Mouse (Mus musculus) limb, embryonic 12.5 days (tissue): ENCODE data around the gene Plpp2. TPM values are rescaled to one million over a fixed set of nuclear protein-coding genes. Genes with fewer than 3 reads are reported as not detected.

ENCODE experiments used
- ATAC-seq: fragments of 200-750 bp; cut with Nextera tagmentation; 2 replicates; pipeline ENCODE4 v1.8.0; 2017; ENCODE audit warnings: low read depth, moderate TSS enrichment; ENCODE audit not compliant: insufficient number of reproducible peaks, insufficient read depth, low FRiP score, low TSS enrichment
- H3K27ac ChIP-seq: fragments of 300-500 bp; sonication (generic); 2 replicates; pipeline ENCODE4 v1.5.1; 2016; ENCODE audit warnings: mild to moderate bottlenecking, moderate library complexity
- H3K27me3 ChIP-seq: fragments of 300-500 bp; sonication (generic); 2 replicates; pipeline ENCODE4 v1.6.1; 2016; ENCODE audit warnings: mild to moderate bottlenecking, moderate library complexity
- H3K36me3 ChIP-seq: fragments of 300-500 bp; sonication (generic); 2 replicates; pipeline ENCODE4 v1.6.1; 2016; ENCODE audit warnings: mild to moderate bottlenecking, moderate library complexity
- H3K4me1 ChIP-seq: fragments of 300-500 bp; sonication (generic); replicated peaks from 2 replicates; pipeline ENCODE4 v1.6.1; 2016
- H3K4me2 ChIP-seq: fragments of 300-500 bp; sonication (generic); 2 replicates; pipeline ENCODE4 v1.6.1; 2016; ENCODE audit warnings: mild to moderate bottlenecking, moderate library complexity
- H3K4me3 ChIP-seq: fragments of 300-500 bp; sonication (generic); replicated peaks from 2 replicates; pipeline ENCODE4 v1.5.1; 2016; ENCODE audit warnings: mild to moderate bottlenecking
- H3K9ac ChIP-seq: fragments of 300-500 bp; sonication (generic); replicated peaks from 2 replicates; pipeline ENCODE4 v1.6.1; 2016; ENCODE audit warnings: mild to moderate bottlenecking, moderate library complexity
- H3K9me3 ChIP-seq: fragments of 300-500 bp; sonication (generic); 2 replicates; pipeline ENCODE4 v1.6.1; 2016; ENCODE audit warnings: mild to moderate bottlenecking, moderate library complexity
- WGBS: fragments of 180-500 bp; shearing (Covaris S2); methylation state at CpG from one replicate; pipeline ENCODE4 v1.1.7; 2016; 5-methylcytosine and 5-hydroxymethylcytosine counted together
- polyA plus RNA-seq: library from polyadenylated mRNA; unstranded; fragments of >200 nt; fragmentation: Nextera tagmentation; extraction: Ambion mirVana; gene quantifications from 2 replicates; pipeline ENCODE4 v1.2.1, GENCODE M21; 2016

The Plpp2 gene
- polyA plus RNA-seq, 1 experiment from 2014 or later: 20.4 TPM

GRCm38 (mm10) chr10:79528081-79528480 lies 5.5 kb downstream of the Plpp2 start:
- H3K9me3 ChIP-seq: no peaks in the 10 kb centered on the region
- no peak overlapping the region for H3K9ac ChIP-seq
- no peak overlapping the region for H3K27ac ChIP-seq
- no peaks in the 10 kb centered on the region for H3K27me3 ChIP-seq
- peaks cover 5% of the 10 kb centered on the region; the same call in 1 of the 2 replicates for H3K4me1 ChIP-seq
- no peak overlapping the region for H3K4me2 ChIP-seq
- WGBS: 64% methylated on average over 3 of the region's 3 CpGs
- peaks cover 29% of the 10 kb centered on the region for H3K36me3 ChIP-seq
- no peak for ATAC-seq
- H3K4me3 ChIP-seq: no peak overlapping the region

- Histone ChIP-seq H3K27me3 (no peaks in the 10 kb centered on the region), H3K36me3 (peaks cover 29% of the 10 kb centered on the region), H3K9ac (no peak overlapping the region), H3K4me2 (no peak overlapping the region), H3K9me3 (no peaks in the 10 kb centered on the region), H3K27ac (no peak overlapping the region), H3K4me3 (no peak overlapping the region), H3K4me1 (0 out of 2 replicates have a peak, but pooled peaks cover under 1% of the 10 kb centered on the region)
- WGBS: 92% methylated on average over 6 of the region's 6 CpGs
- no peak for ATAC-seq
Observed at GRCm38 (mm10) chr10:79527453-79527845, 6.1 kb downstream of the Plpp2 start.

- H3K9ac ChIP-seq: no peak overlapping the region
- no peaks in the 10 kb centered on the region for H3K9me3 ChIP-seq
- 82% methylated on average over 12 of the region's 12 CpGs for WGBS
- H3K27ac ChIP-seq: no peak overlapping the region
- no peaks in the 10 kb centered on the region for H3K27me3 ChIP-seq
- H3K4me2 ChIP-seq: no peak overlapping the region
- H3K4me1 ChIP-seq: no peaks in the 10 kb centered on the region
- H3K36me3 ChIP-seq: peaks cover 29% of the 10 kb centered on the region
- ATAC-seq: no peak
- no peak overlapping the region for H3K4me3 ChIP-seq
Observed at GRCm38 (mm10) chr10:79526661-79527452, 6.7 kb downstream of the Plpp2 start.

- Histone ChIP-seq H3K4me1 (no peaks in the 10 kb centered on the region), H3K27ac (no peak overlapping the region), H3K4me2 (no peak overlapping the region), H3K9me3 (no peaks in the 10 kb centered on the region), H3K4me3 (no peak overlapping the region), H3K27me3 (no peaks in the 10 kb centered on the region), H3K9ac (no peak overlapping the region), H3K36me3 (peaks cover 29% of the 10 kb centered on the region)
- 89% methylated on average over 8 of the region's 8 CpGs for WGBS
- no peak for ATAC-seq
Observed at GRCm38 (mm10) chr10:79525456-79526325, 7.9 kb downstream of the Plpp2 start.

- Histone ChIP-seq H3K9ac (no peak overlapping the region), H3K4me2 (no peak overlapping the region), H3K4me1 (no peaks in the 10 kb centered on the region), H3K4me3 (no peak overlapping the region), H3K27me3 (no peaks in the 10 kb centered on the region), H3K36me3 (peaks cover 22% of the 10 kb centered on the region), H3K9me3 (no peaks in the 10 kb centered on the region), H3K27ac (no peak overlapping the region)
- no peak for ATAC-seq
- 93% methylated on average over 1 of the region's 1 CpGs for WGBS
Observed at GRCm38 (mm10) chr10:79524433-79524832, 9.2 kb downstream of the Plpp2 start.

- Histone ChIP-seq H3K4me3 (no peak overlapping the region), H3K4me1 (no peaks in the 10 kb centered on the region), H3K9ac (no peak overlapping the region), H3K27me3 (no peaks in the 10 kb centered on the region), H3K36me3 (no peaks in the 10 kb centered on the region), H3K27ac (no peak overlapping the region), H3K4me2 (no peak overlapping the region), H3K9me3 (no peaks in the 10 kb centered on the region)
- ATAC-seq: no peak
- 88% methylated on average over 2 of the region's 2 CpGs for WGBS
Observed at GRCm38 (mm10) chr10:79506709-79507108, 26.9 kb downstream of the Plpp2 start.

GRCm38 (mm10) chr10:79502830-79503644 lies 30.6 kb downstream of the Plpp2 start:
- WGBS: 74% methylated on average over 6 of the region's 6 CpGs
- H3K27me3 ChIP-seq: no peaks in the 10 kb centered on the region
- 0 out of 2 replicates have a peak, but pooled peaks cover 3% of the 10 kb centered on the region for H3K9me3 ChIP-seq
- no peaks in the 10 kb centered on the region for H3K36me3 ChIP-seq
- no peak overlapping the region for H3K9ac ChIP-seq
- no peak for ATAC-seq
- no peak overlapping the region for H3K4me3 ChIP-seq
- no peaks in the 10 kb centered on the region for H3K4me1 ChIP-seq
- H3K4me2 ChIP-seq: no peak overlapping the region
- H3K27ac ChIP-seq: no peak overlapping the region

GRCm38 (mm10) chr10:79496701-79497288 lies 36.8 kb downstream of the Plpp2 start:
- WGBS: 63% methylated on average over 2 of the region's 2 CpGs
- Histone ChIP-seq H3K4me1 (no peaks in the 10 kb centered on the region), H3K36me3 (no peaks in the 10 kb centered on the region), H3K9ac (no peak overlapping the region), H3K9me3 (0 out of 2 replicates have a peak, but pooled peaks cover 3% of the 10 kb centered on the region), H3K4me3 (no peak overlapping the region), H3K4me2 (no peak overlapping the region), H3K27me3 (no peaks in the 10 kb centered on the region), H3K27ac (no peak overlapping the region)
- ATAC-seq: no peak

GRCm38 (mm10) chr10:79495886-79496285 lies 37.7 kb downstream of the Plpp2 start:
- 57% methylated on average over 3 of the region's 3 CpGs for WGBS

More at GRCm38 (mm10) chr10:79495886-79496285, 37.7 kb downstream of the Plpp2 start:
- H3K27me3 ChIP-seq: no peaks in the 10 kb centered on the region
- H3K4me3 ChIP-seq: no peak overlapping the region
- no peak overlapping the region for H3K4me2 ChIP-seq
- no peak overlapping the region for H3K27ac ChIP-seq
- 0 out of 2 replicates have a peak, but pooled peaks cover 3% of the 10 kb centered on the region for H3K9me3 ChIP-seq
- H3K4me1 ChIP-seq: no peaks in the 10 kb centered on the region
- ATAC-seq: no peak
- H3K9ac ChIP-seq: no peak overlapping the region
- no peaks in the 10 kb centered on the region for H3K36me3 ChIP-seq
